Mouse (Mus musculus) liver, postnatal 0 days (tissue): ENCODE measurements at regions not wholly inside any gene's neighbourhood (a gene's known extent, or its start where the extent isn't known, plus 50 kb on each side); places are given as distances from the start of the nearest gene placed in this dataset.

Experiments used
- CTCF ChIP-seq: sonication (generic); IDR thresholded peaks from 2 replicates; pipeline ENCODE4 v1.5.1; 2016; ENCODE audit warnings: antibody characterized with exemption, low read depth
- EP300 ChIP-seq: IDR thresholded peaks from 2 replicates; pipeline ENCODE4 v1.6.1; 2016; ENCODE audit warnings: antibody characterized with exemption, low read depth, mild to moderate bottlenecking

DNA sequence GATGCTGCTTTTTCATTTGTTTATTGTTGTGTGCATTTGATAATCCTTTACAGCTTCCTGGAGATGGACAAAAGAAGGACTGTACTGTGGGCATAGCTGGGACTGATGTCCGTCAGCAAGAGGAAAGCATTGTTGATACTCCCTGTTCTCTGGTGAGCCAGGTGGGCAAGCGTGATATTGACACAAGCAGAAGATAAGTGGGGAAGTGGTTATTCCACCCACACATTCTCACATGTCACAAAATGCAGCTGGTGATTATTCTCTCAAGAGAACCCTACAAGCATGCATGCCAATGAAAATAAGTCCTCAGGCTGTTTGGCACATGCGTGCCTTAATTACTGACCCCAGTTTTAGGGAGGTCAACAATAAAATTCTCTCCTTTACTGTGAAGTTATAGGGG is 483.0 kb upstream of the Mef2c start:
- TF ChIP-seq CTCF (no peak), EP300 (no peak)
